8 mouse cellular contexts compared by ENCODE assay signal in the genomic region with DNA sequence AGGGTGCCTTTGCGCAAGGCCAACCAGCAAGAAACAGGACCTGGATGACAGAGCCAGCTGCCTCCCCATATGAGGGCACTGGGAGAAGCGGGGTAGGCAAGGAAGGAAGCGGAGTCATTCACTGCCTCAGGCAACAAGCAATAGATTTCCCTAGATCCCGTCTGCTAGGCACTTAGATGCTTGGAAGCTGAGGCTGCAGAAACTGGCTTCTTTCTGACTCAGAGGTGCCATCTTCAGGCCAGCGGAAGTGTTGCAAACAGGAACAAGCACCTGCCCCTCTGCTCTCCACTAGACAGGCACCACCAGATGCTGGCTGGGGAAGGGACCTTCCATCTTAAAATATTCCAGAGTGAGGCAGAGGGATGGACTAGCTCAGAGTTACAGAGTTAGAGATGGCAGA.
DNase-seq lines count a peak whose midpoint lies in the region; ATAC-seq and TF ChIP-seq lines count a peak whose summit lies in the region.

No protein-coding gene starts in this region.

- no peaks in the 10 kb centered on the region for H3K36me3 ChIP-seq in G1E (replicated peaks)
- H3K36me3 ChIP-seq in forebrain, postnatal 0 days (ENCODE audit: insufficient read depth) = no peaks in the 10 kb centered on the region
- H3K36me3 ChIP-seq in lung, embryonic 15.5 days = no peaks in the 10 kb centered on the region

- ATAC-seq in G1E (ENCODE audit: extremely low read depth, insufficient number of reproducible peaks, low FRiP score, poor library complexity, severe bottlenecking) = no peak
- peak; percentile 87 for ATAC-seq in forebrain, postnatal 0 days
- peak; percentile 59 to 66 for ATAC-seq in hematopoietic stem cell, adult 5-6 weeks (replicated peaks in 1 of 2; ENCODE audit: insufficient read depth in 1 of 2, low FRiP score in 2 of 2, low TSS enrichment in 1 of 2, low read depth in 1 of 2, poor library complexity in 2 of 2, severe bottlenecking in 2 of 2)
- ATAC-seq in lung, embryonic 15.5 days (ENCODE audit: borderline replicate concordance, extremely low read depth, low FRiP score, low TSS enrichment) = peak; percentile 29; the same call in 1 of the 2 replicates

- H3K4me1 ChIP-seq in G1E (ENCODE audit: insufficient read depth, low read depth, low read length) = no peaks in the 10 kb centered on the region
- H3K4me1 ChIP-seq in forebrain, postnatal 0 days (ENCODE audit: insufficient read depth) = no peaks in the 10 kb centered on the region
- H3K4me1 ChIP-seq in lung, embryonic 15.5 days = peaks cover 25% of the 10 kb centered on the region
- peaks cover 15% of the 10 kb centered on the region for H3K4me1 ChIP-seq in olfactory bulb, adult 2 months (ENCODE audit: control insufficient read depth, insufficient read depth, low read length)

- DNase-seq in G1E (ENCODE audit: low spot score) = peak; percentile 13
- DNase-seq in cerebellum, adult 11 months = peak; percentile 65
- peak; percentile 82 for DNase-seq in forebrain, postnatal 0 days
- peak; percentile 66 to 84 for DNase-seq in layer of hippocampus, adult 8-10 months (ENCODE audit: low spot score in 2 of 2)
- DNase-seq in thymus, postnatal 0 days (ENCODE audit: low spot score) = peak; percentile 71

- WGBS in forebrain, postnatal 0 days = 17% methylated on average over 5 of the region's 5 CpGs
- 20% methylated on average over 5 of the region's 5 CpGs for WGBS in lung, embryonic 15.5 days
- WGBS in olfactory bulb, adult 2 months = 13% methylated on average over 5 of the region's 5 CpGs

- H3K4me2 ChIP-seq in forebrain, postnatal 0 days (ENCODE audit: low read depth) = peak overlapping the region; percentile 17; the same call in 1 of the 2 replicates
- H3K4me2 ChIP-seq in lung, embryonic 15.5 days = peak overlapping the region; percentile 1; the same call in 1 of the 2 replicates

- no peaks in the 10 kb centered on the region for H3K9me3 ChIP-seq in G1E (replicated peaks)
- no peaks in the 10 kb centered on the region for H3K9me3 ChIP-seq in forebrain, postnatal 0 days (ENCODE audit: low read length)
- no peaks in the 10 kb centered on the region for H3K9me3 ChIP-seq in lung, embryonic 15.5 days

- H3K4me3 ChIP-seq in G1E (ENCODE audit: low read depth, low read length) = no peak overlapping the region
- no peak overlapping the region for H3K4me3 ChIP-seq in forebrain, postnatal 0 days (ENCODE audit: low read depth, low read length)
- no peak overlapping the region for H3K4me3 ChIP-seq in lung, embryonic 15.5 days
- H3K4me3 ChIP-seq in olfactory bulb, adult 2 months (ENCODE audit: insufficient read depth, low read depth, low read length) = no peak overlapping the region

- TF ChIP-seq POLR2A in olfactory bulb, adult 2 months (IDR thresholded peaks at IDR 0.05; ENCODE audit: insufficient read depth, low read depth, low read length) = no peak

- TF ChIP-seq CTCF in G1E (IDR thresholded peaks at IDR 0.05; ENCODE audit: low read depth, low read length) = peak; percentile 35
- peak; percentile 91 for TF ChIP-seq CTCF in forebrain, postnatal 0 days (IDR thresholded peaks at IDR 0.05; ENCODE audit: low read depth)
- peak; percentile 68 for TF ChIP-seq CTCF in olfactory bulb, adult 2 months (IDR thresholded peaks at IDR 0.05; ENCODE audit: insufficient read depth, low read depth, low read length)

- H3K9ac ChIP-seq in forebrain, postnatal 0 days = no peak overlapping the region
- no peak overlapping the region for H3K9ac ChIP-seq in lung, embryonic 15.5 days

- no peak overlapping the region for H3K27ac ChIP-seq in forebrain, postnatal 0 days (ENCODE audit: low read depth, low read length)
- no peak overlapping the region for H3K27ac ChIP-seq in lung, embryonic 15.5 days
- H3K27ac ChIP-seq in olfactory bulb, adult 2 months (ENCODE audit: insufficient read depth, low read depth, low read length) = no peak overlapping the region

- peaks cover 2% of the 10 kb centered on the region; the same call in 1 of the 2 replicates for H3K27me3 ChIP-seq in G1E (ENCODE audit: insufficient read depth, low read length)
- H3K27me3 ChIP-seq in forebrain, postnatal 0 days (ENCODE audit: insufficient read depth, low read length) = no peaks in the 10 kb centered on the region
- no peaks in the 10 kb centered on the region for H3K27me3 ChIP-seq in lung, embryonic 15.5 days

Comparison
In these comparisons a context has a peak if more than half of its experiments do, and no peak if none do; other contexts are left out.
1. DNase-seq: peak in every context shown above with its lines; median percentile 82 in forebrain, postnatal 0 days; 75 in layer of hippocampus, adult 8-10 months; 71 in thymus, postnatal 0 days; 65 in cerebellum, adult 11 months; 13 in G1E.
2. CTCF ChIP-seq: peak in every context shown above with its lines; median percentile 91 in forebrain, postnatal 0 days; 68 in olfactory bulb, adult 2 months; 35 in G1E.